ENCODE assay signal across 8 mouse cellular contexts in genomic region chr8:87715731-87716682, GRCm38 (mm10).
DNase-seq lines count a peak whose midpoint lies in the region; ATAC-seq and TF ChIP-seq lines count a peak whose summit lies in the region.

No protein-coding gene starts in this region.

- DNase-seq in B cell, adult 2 months: peak; percentile 80 to 81
- DNase-seq in kidney, postnatal 14 days: peak; percentile 83
- DNase-seq in testis, postnatal 10 days (ENCODE audit: low spot score): peak; percentile 89

- TF ChIP-seq CTCF in bone marrow macrophage, adult 2 months (IDR thresholded peaks at IDR 0.05; ENCODE audit: low read depth, low read length): peak; percentile 35; the same call in 1 of the 2 replicates
- TF ChIP-seq CTCF in embryonic fibroblast, embryonic 13.5 days (IDR thresholded peaks at IDR 0.05; ENCODE audit: borderline replicate concordance, insufficient read depth, low read length): peak; percentile 65

- no peaks in the 10 kb centered on the region for H3K9me3 ChIP-seq in heart, embryonic 13.5 days
- H3K9me3 ChIP-seq in liver, embryonic 12.5 days (replicated peaks): no peaks in the 10 kb centered on the region
- no peaks in the 10 kb centered on the region for H3K9me3 ChIP-seq in neural tube, embryonic 14.5 days (ENCODE audit: control insufficient read depth, low read length)

- no peaks in the 10 kb centered on the region for H3K36me3 ChIP-seq in heart, embryonic 13.5 days
- no peaks in the 10 kb centered on the region for H3K36me3 ChIP-seq in liver, embryonic 12.5 days
- no peaks in the 10 kb centered on the region for H3K36me3 ChIP-seq in neural tube, embryonic 14.5 days (ENCODE audit: control insufficient read depth, insufficient read depth, low read length)

- TF ChIP-seq POLR2A in bone marrow macrophage, adult 2 months (IDR thresholded peaks at IDR 0.05; ENCODE audit: borderline replicate concordance, low read depth, low read length): no peak
- TF ChIP-seq POLR2A in embryonic fibroblast, embryonic 13.5 days (IDR thresholded peaks at IDR 0.05; ENCODE audit: low read depth, low read length): no peak

- H3K4me1 ChIP-seq in bone marrow macrophage, adult 2 months (ENCODE audit: control insufficient read depth, insufficient read depth, low read length): no peaks in the 10 kb centered on the region
- peaks cover 6% of the 10 kb centered on the region; the same call in 1 of the 2 replicates for H3K4me1 ChIP-seq in embryonic fibroblast, embryonic 13.5 days (ENCODE audit: control insufficient read depth, insufficient read depth, low read length)
- H3K4me1 ChIP-seq in heart, embryonic 13.5 days: peaks cover 25% of the 10 kb centered on the region
- H3K4me1 ChIP-seq in liver, embryonic 12.5 days: peaks cover 4% of the 10 kb centered on the region; the same call in 1 of the 2 replicates
- peaks cover 43% of the 10 kb centered on the region for H3K4me1 ChIP-seq in neural tube, embryonic 14.5 days (ENCODE audit: control insufficient read depth, insufficient read depth, low read length)

- 8% methylated on average over 24 of the region's 24 CpGs for WGBS in heart, embryonic 13.5 days
- WGBS in liver, embryonic 12.5 days (ENCODE audit: insufficient replicate concordance): 20% methylated on average over 24 of the region's 24 CpGs
- WGBS in neural tube, embryonic 14.5 days: 7% methylated on average over 24 of the region's 24 CpGs

- 0 out of 2 replicates have a peak, but pooled peaks cover 4% of the 10 kb centered on the region for H3K27me3 ChIP-seq in heart, embryonic 13.5 days (replicated peaks)
- H3K27me3 ChIP-seq in liver, embryonic 12.5 days (replicated peaks): 0 out of 2 replicates have a peak, but pooled peaks cover 9% of the 10 kb centered on the region
- no peaks in the 10 kb centered on the region for H3K27me3 ChIP-seq in neural tube, embryonic 14.5 days (ENCODE audit: control insufficient read depth, insufficient read depth, low read length)

- H3K27ac ChIP-seq in bone marrow macrophage, adult 2 months (ENCODE audit: insufficient read depth, low read depth, low read length): no peak overlapping the region
- no peak overlapping the region; the same call in 1 of the 2 replicates for H3K27ac ChIP-seq in embryonic fibroblast, embryonic 13.5 days (ENCODE audit: insufficient read depth, low read length)
- H3K27ac ChIP-seq in heart, embryonic 13.5 days (replicated peaks): peak overlapping the region; percentile 42; the same call in 1 of the 2 replicates
- no peak overlapping the region for H3K27ac ChIP-seq in liver, embryonic 12.5 days
- H3K27ac ChIP-seq in neural tube, embryonic 14.5 days (ENCODE audit: low read depth, low read length): peak overlapping the region; percentile 78

- no peak overlapping the region for H3K4me3 ChIP-seq in bone marrow macrophage, adult 2 months (ENCODE audit: insufficient read depth, low read length)
- H3K4me3 ChIP-seq in embryonic fibroblast, embryonic 13.5 days (ENCODE audit: insufficient read depth, low read length): no peak overlapping the region; the same call in 1 of the 2 replicates
- H3K4me3 ChIP-seq in heart, embryonic 13.5 days: peak overlapping the region; percentile 36
- no peak overlapping the region for H3K4me3 ChIP-seq in liver, embryonic 12.5 days
- H3K4me3 ChIP-seq in neural tube, embryonic 14.5 days (ENCODE audit: low read depth, low read length): no peak overlapping the region

- peak overlapping the region; percentile 73 for H3K9ac ChIP-seq in heart, embryonic 13.5 days
- no peak overlapping the region for H3K9ac ChIP-seq in liver, embryonic 12.5 days
- H3K9ac ChIP-seq in neural tube, embryonic 14.5 days (replicated peaks; ENCODE audit: low read depth, low read length): peak overlapping the region; percentile 16; the same call in 1 of the 2 replicates

- ATAC-seq in heart, embryonic 13.5 days (ENCODE audit: extremely low read depth, insufficient number of reproducible peaks, low FRiP score, low TSS enrichment): no peak
- no peak for ATAC-seq in liver, embryonic 12.5 days
- peak; percentile 63; the same call in 1 of the 2 replicates for ATAC-seq in neural tube, embryonic 14.5 days (ENCODE audit: low read depth)

- H3K4me2 ChIP-seq in heart, embryonic 13.5 days: peak overlapping the region; percentile 70
- peak overlapping the region; percentile 27; the same call in 1 of the 2 replicates for H3K4me2 ChIP-seq in liver, embryonic 12.5 days
- H3K4me2 ChIP-seq in neural tube, embryonic 14.5 days (ENCODE audit: low read depth, low read length): peak overlapping the region; percentile 32; the same call in 1 of the 2 replicates

Comparison
In these comparisons a context has a peak if more than half of its experiments do, and no peak if none do; other contexts are left out.
1. H3K27ac ChIP-seq: peak in heart, embryonic 13.5 days (single experiment) and neural tube, embryonic 14.5 days (single experiment); none in bone marrow macrophage, adult 2 months (single experiment), embryonic fibroblast, embryonic 13.5 days (single experiment) and liver, embryonic 12.5 days (single experiment).
2. Peak in every context shown above with its lines, with median percentiles within 50 percentile points of each other: DNase-seq and H3K4me2 ChIP-seq.